Mouse (Mus musculus) hindlimb bud, embryonic 11.5 days (tissue): ENCODE data around the gene Asxl1.
A peak's percentile ranks its signal among the peaks of the same experiment; 100 is the strongest.

Experiments used
- DNase-seq: peaks from one replicate; pipeline ENCODE4 v3.0.0-alpha.2; 2012; ENCODE audit warnings: low read depth, low spot score; ENCODE audit errors: extremely low spot score

Gene Asxl1

DNA sequence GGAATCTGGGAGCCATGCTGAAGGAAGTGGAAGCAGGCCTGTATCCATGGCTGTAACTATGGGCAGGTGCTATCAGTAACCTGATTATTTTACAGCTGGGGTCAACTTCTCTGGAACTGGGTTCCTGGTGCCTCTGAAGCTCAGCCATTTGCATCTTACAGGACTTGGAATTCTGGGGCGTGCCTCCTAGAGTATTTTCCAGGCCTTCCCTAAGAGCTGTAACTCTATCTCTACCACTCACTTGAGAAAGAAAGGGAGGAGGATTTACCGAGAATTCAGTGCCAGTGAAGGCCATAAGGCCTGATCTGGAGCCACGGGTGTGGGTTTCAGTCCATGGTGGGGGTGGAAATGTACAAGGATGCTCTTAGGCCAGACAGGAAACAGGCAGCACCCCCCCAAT lies 95.6 kb downstream of the Asxl1 start:
- no peak for DNase-seq

DNA sequence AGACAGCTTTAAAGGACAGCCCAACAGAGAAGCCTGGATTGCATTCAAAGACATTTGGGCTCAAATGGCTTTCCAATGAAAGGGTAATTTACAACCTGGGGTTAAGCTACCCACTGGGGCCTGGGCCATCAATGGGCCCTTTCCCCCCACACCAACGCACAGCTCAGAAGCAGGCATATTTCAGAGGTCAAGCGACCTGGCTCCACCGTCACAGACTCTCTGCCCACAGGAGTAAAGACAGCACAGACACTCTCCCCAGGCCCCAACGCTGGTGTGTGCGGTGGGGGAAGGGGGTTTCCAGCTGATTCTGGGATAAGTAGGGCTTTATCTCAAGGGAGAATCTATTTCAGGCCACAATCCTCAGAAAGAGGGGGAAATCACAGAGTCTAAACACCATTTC lies 97.1 kb downstream of the Asxl1 start:
- no peak for DNase-seq

DNA sequence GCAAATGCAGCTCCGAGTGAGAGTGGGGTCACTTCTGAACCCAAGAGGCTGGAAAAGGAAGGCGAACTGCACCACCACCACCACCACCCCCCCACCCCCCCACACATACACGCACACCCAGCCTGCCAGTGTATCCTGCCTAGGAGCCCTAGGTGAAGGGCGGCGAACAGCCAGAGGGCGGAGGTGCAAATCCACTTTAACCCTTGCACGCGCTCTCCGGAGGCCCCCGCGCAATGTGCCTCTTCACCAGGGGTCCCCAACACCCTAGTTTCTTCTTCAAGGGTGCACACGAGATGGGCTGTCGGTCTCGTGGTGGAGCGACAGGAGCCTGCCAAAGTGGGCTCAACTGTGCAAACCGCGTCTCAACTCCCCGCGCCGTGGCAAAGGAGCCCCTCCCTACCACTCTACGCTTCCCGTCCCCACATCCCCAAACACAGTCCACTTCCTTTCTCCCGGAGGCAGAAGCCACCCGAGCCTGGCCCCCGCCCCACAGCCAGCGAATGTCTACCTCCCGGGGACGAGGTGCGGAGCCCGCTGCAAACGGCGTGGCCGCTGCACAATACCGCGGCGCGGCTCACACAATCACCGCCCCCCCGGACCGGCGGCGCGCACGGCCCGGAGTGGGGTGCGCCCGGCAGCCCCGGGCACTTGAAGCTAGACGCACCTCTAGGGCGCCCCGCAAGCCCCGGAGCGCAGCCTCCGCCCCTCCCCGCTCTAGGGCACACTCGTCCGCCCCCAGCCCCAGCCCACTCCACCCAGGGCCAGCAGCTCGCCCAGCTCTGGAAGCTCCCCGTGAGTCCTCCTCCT lies 98.0 kb downstream of the Asxl1 start:
- DNase-seq, result no peak

DNA sequence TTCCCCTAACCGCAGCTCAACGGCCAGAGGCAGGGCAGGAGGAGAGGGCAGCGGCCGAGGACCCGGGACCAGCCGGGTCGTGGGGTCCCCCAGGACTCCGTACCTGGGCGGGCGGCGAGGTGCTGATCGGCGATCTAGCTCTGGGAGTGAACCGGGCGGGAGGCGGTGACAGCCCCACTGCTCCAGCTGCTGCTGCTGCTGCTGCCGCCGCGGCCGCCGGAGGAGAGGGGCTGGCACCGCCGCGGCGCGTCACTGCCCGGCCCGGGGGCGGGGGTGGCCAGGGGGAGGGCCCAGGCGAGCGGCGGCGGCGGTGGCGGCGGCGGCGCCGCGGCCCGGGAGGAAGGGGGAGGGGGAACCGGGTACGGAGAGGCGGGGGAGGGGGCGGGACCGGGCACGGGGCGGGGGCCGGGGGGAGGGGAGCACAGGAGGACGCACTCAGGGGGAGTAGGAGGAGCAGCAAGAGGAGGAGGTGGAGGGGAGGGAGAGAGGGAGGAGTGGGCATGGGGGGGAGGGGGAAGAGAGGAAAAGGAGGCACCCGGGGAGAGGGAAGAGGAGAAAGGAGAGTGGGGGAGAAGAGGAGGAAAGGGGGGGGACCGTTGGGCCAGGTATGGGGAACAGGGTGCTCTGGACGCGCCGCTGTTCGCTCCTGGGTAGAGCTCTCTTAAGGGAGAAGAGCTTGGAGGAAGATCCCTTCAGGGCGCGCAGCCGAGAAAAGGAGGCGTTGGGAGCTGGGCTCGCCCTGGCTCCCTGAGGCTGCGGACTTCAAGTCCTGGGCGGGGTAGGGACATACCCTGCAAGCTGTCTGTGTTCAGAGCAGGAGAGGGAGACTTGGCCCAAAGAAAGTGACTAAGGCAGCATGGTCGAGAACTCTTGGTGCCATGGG lies 98.9 kb downstream of the Asxl1 start:
- DNase-seq, result no peak

DNA sequence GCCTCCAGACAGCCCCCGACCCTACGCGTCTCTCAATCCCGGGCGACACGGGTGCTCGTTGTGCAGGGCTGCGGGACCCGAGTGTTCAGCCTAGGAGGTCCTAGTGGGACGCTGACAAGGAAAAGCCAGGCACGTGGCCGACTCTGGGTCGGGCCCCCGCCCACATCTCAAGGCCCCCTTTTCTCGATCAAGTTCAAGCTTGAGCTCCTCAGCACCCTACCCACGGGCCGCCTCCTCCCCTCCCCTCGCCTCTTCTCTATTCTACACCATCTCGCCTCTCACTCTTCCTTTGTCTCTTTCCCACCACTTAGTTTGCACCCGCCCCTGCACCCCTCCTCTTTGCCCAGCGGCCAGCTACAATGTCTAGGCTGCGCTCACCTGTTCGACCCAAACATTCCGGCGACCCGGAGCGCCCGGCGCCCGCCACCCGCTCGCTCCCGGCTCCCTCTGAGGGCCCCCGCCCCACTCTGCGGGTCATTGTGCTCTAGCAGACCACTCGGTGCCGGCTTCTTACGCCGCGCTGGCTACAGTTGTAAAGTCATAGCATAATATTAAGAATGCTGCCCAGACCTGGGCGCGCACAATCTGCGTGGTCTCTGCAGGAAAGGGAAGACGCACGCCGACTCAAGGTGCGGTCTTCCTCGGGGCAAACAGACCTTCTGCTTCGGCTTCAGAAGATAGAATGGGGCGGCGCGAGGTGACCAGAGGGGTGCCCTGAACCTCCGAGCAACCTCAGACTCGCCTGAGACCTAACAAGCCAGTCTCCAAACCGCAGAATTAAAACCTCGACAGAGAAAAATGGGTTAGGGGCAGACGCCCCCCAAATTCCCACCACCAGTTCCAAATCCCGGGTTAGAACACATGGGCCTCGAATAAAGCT lies 99.7 kb downstream of the Asxl1 start:
- no peak for DNase-seq

DNA sequence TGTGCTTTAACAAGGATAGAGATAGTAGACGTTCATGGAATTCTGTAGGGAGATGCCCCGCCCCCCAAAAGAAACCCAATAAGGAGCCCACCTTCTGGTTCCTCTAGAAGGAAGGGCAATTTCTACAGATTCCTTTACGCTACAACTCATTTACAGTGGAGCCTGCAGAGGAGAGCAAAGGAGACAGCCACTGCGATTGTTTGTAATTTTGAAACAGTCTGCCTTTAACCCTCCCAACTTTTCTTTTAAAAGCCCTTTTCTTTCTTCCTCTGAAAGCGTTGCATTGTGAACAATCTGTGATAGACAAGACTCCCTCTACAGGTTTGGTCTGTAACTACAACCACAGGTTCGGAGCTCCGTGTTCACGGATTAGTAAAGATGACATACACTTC lies 100.4 kb downstream of the Asxl1 start:
- peak; percentile 95 for DNase-seq

DNA sequence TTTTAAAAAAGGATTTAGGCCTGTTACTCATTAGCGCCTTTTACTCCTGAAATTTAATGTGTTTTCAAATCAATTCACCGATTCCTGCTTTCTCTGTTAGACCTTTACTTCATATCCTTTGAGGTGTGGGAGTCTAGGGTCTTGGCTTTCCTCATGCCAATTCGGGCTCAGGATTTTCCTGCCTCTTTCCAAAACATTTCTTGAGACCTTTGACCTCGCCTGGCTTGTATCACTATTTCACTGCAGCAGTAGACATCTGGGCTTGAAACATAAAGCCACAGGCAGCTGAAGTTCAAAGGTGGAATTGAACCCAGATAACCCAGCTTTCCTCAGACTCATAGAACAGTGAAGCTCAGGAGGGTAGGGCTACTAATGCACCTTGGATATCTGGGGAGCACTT lies 100.8 kb downstream of the Asxl1 start:
- no peak for DNase-seq

DNA sequence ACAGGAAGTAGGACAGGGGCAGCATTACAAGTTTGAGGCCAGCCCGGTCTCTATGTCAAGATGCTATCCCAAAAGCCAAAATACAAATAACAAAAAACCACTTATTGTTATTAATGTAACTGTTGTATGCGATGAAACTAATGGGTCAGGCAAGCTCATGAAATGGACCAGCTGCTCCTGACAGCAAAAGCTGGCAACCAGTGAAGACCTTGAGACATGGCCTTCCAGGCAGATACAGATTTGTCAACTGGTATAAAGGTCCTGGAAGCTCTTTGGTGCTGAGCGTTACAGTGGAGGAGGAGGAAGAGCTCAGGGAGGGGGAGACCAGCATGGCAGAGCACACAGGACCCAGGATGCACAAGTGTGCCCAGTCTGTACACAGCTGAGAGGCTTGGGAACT lies 102.1 kb downstream of the Asxl1 start:
- DNase-seq, result no peak

DNA sequence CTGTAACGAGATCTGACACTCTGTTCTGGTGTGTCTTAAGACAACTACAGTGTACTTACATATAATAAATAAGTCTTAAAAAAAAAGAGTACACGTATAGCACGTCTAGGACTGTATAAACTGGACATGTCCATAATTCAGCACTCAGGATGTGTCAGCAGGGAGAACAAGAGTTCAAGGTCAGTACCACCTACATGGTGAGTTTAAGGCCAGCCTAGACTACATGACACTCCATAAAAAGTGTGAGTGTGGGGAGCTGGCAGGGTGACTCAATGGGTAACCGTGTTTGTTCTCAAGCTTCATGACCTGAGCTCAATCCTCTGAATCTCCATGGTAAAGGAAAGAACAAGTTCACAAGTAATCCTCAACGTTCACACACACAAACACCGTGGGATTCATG lies 102.9 kb downstream of the Asxl1 start:
- no peak for DNase-seq
